Mouse (Mus musculus) hindbrain, embryonic 12.5 days (tissue): ENCODE results near the gene Mcpt4. TPM values are rescaled to one million over a fixed set of nuclear protein-coding genes. Genes with fewer than 3 reads are reported as not detected.
"Not testable (repeated sequence)": the region's sequence is repeated elsewhere in the genome, so short reads cannot be mapped to it uniquely, and the experiment has no call there.

Source experiments
- ATAC-seq: fragments of 200-750 bp; cut with Nextera tagmentation; 2 replicates; pipeline ENCODE4 v1.8.0; 2017; ENCODE audit warnings: moderate TSS enrichment; ENCODE audit not compliant: low FRiP score
- H3K27ac ChIP-seq: fragments of 300-500 bp; sonication (generic); 2 replicates; pipeline ENCODE4 v1.5.1; 2016; ENCODE audit warnings: mild to moderate bottlenecking
- H3K27me3 ChIP-seq: fragments of 300-500 bp; sonication (generic); 2 replicates; pipeline ENCODE4 v1.6.1; 2016; ENCODE audit warnings: mild to moderate bottlenecking
- H3K36me3 ChIP-seq: fragments of 300-500 bp; sonication (generic); 2 replicates; pipeline ENCODE4 v1.6.1; 2016; ENCODE audit warnings: mild to moderate bottlenecking
- H3K4me1 ChIP-seq: fragments of 300-500 bp; sonication (generic); 2 replicates; pipeline ENCODE4 v1.6.1; 2016
- H3K4me2 ChIP-seq: fragments of 300-500 bp; sonication (generic); replicated peaks from 2 replicates; pipeline ENCODE4 v1.6.1; 2016; ENCODE audit warnings: mild to moderate bottlenecking
- H3K4me3 ChIP-seq: fragments of 300-500 bp; sonication (generic); 2 replicates; pipeline ENCODE4 v1.5.1; 2016; ENCODE audit warnings: mild to moderate bottlenecking
- H3K9ac ChIP-seq: fragments of 300-500 bp; sonication (generic); 2 replicates; pipeline ENCODE4 v1.6.1; 2016; ENCODE audit warnings: mild to moderate bottlenecking, moderate library complexity
- H3K9me3 ChIP-seq: fragments of 300-500 bp; sonication (generic); replicated peaks from 2 replicates; pipeline ENCODE4 v1.6.1; 2016; ENCODE audit warnings: mild to moderate bottlenecking
- WGBS: fragments of 180-500 bp; shearing (Covaris S2); methylation state at CpG from one replicate; pipeline ENCODE4 v1.1.7; 2016; 5-methylcytosine and 5-hydroxymethylcytosine counted together
- polyA plus RNA-seq: library from polyadenylated mRNA; unstranded; fragments of >200 nt; fragmentation: Nextera tagmentation; extraction: Ambion mirVana; gene quantifications from 2 replicates; pipeline ENCODE4 v1.2.1, GENCODE M21; 2016

Mcpt4 gene
- not detected in 2 replicates for polyA plus RNA-seq

- H3K9ac ChIP-seq, H3K27ac ChIP-seq, H3K4me1 ChIP-seq, H3K9me3 ChIP-seq, H3K4me3 ChIP-seq, ATAC-seq, H3K27me3 ChIP-seq, H3K4me2 ChIP-seq, H3K36me3 ChIP-seq: not testable (repeated sequence)
- WGBS: 89% methylated on average over 3 of the region's 3 CpGs
Observed at GRCm38 (mm10) chr14:56062213-56062612, at the start of gene Mcpt4. TSS of gene Mcpt4 (minus strand) at chr14:56062313.

- H3K27me3 ChIP-seq: peaks cover 3% of the 10 kb centered on the region; the same call in 1 of the 2 replicates
- H3K9me3 ChIP-seq: no peaks in the 10 kb centered on the region
- H3K4me1 ChIP-seq: no peaks in the 10 kb centered on the region
- no peak overlapping the region for H3K27ac ChIP-seq
- no peak overlapping the region for H3K4me3 ChIP-seq
- H3K36me3 ChIP-seq: no peaks in the 10 kb centered on the region
- ATAC-seq: no peak
- no peak overlapping the region for H3K9ac ChIP-seq
- H3K4me2 ChIP-seq: no peak overlapping the region
- 82% methylated on average over 13 of the region's 13 CpGs for WGBS
Observed at GRCm38 (mm10) chr14:56105447-56106180, 43.5 kb upstream of the Mcpt4 start.

- H3K27me3 ChIP-seq: peaks cover 3% of the 10 kb centered on the region; the same call in 1 of the 2 replicates
- H3K4me3 ChIP-seq: no peak overlapping the region
- no peak overlapping the region for H3K4me2 ChIP-seq
- ATAC-seq: no peak
- H3K9me3 ChIP-seq: no peaks in the 10 kb centered on the region
- no peak overlapping the region for H3K27ac ChIP-seq
- H3K36me3 ChIP-seq: no peaks in the 10 kb centered on the region
- 92% methylated on average over 5 of the region's 5 CpGs for WGBS
- H3K9ac ChIP-seq: no peak overlapping the region
- no peaks in the 10 kb centered on the region for H3K4me1 ChIP-seq
Observed at GRCm38 (mm10) chr14:56105016-56105415, 42.9 kb upstream of the Mcpt4 start.

- Histone ChIP-seq H3K9ac (no peak overlapping the region), H3K9me3 (no peaks in the 10 kb centered on the region), H3K27ac (no peak overlapping the region), H3K27me3 (peaks cover 3% of the 10 kb centered on the region; the same call in 1 of the 2 replicates), H3K4me3 (no peak overlapping the region), H3K4me1 (no peaks in the 10 kb centered on the region), H3K36me3 (no peaks in the 10 kb centered on the region), H3K4me2 (no peak overlapping the region)
- ATAC-seq: no peak
- 65% methylated on average over 3 of the region's 3 CpGs for whole genome bisulfite sequencing
Observed at GRCm38 (mm10) chr14:56103452-56103851, 41.3 kb upstream of the Mcpt4 start.

GRCm38 (mm10) chr14:56102386-56102785 lies 40.3 kb upstream of the Mcpt4 start, which contains the start of gene Ctsg:
TSS of gene Ctsg (minus strand) at chr14:56102574.
- Histone ChIP-seq H3K4me2 (no peak within 1 kb of the TSS), H3K27me3 (peaks cover 3% of the 10 kb centered on the region; the same call in 1 of the 2 replicates), H3K4me3 (no peak within 1 kb of the TSS), H3K9me3 (no peaks in the 10 kb centered on the region), H3K36me3 (no peaks in the 10 kb centered on the region), H3K4me1 (no peaks in the 10 kb centered on the region), H3K27ac (no peak within 1 kb of the TSS), H3K9ac (no peak within 1 kb of the TSS)
- no peak for ATAC-seq
- WGBS: 85% methylated on average over 10 of the region's 10 CpGs

GRCm38 (mm10) chr14:56098940-56099339 lies 36.8 kb upstream of the Mcpt4 start:
- Histone ChIP-seq H3K27me3 (peaks cover 3% of the 10 kb centered on the region; the same call in 1 of the 2 replicates), H3K4me2 (no peak overlapping the region), H3K9me3 (no peaks in the 10 kb centered on the region), H3K4me1 (no peaks in the 10 kb centered on the region), H3K9ac (no peak overlapping the region), H3K36me3 (no peaks in the 10 kb centered on the region), H3K4me3 (no peak overlapping the region), H3K27ac (no peak overlapping the region)
- ATAC-seq: no peak
- 77% methylated on average over 4 of the region's 4 CpGs for WGBS

- no peaks in the 10 kb centered on the region for H3K36me3 ChIP-seq
- H3K4me2 ChIP-seq: no peak overlapping the region
- H3K4me1 ChIP-seq: no peaks in the 10 kb centered on the region
- H3K9ac ChIP-seq: no peak overlapping the region
- ATAC-seq: no peak
- H3K4me3 ChIP-seq: no peak overlapping the region
- WGBS: 94% methylated on average over 1 of the region's 1 CpGs
- no peaks in the 10 kb centered on the region for H3K9me3 ChIP-seq
- H3K27me3 ChIP-seq: peaks cover 3% of the 10 kb centered on the region; the same call in 1 of the 2 replicates
- H3K27ac ChIP-seq: no peak overlapping the region
Observed at GRCm38 (mm10) chr14:56097597-56097996, 35.5 kb upstream of the Mcpt4 start.

- Histone ChIP-seq H3K4me1 (no peaks in the 10 kb centered on the region), H3K4me2 (no peak overlapping the region), H3K36me3 (no peaks in the 10 kb centered on the region), H3K4me3 (no peak overlapping the region), H3K9me3 (no peaks in the 10 kb centered on the region), H3K27ac (no peak overlapping the region), H3K27me3 (no peaks in the 10 kb centered on the region), H3K9ac (no peak overlapping the region)
- ATAC-seq: no peak
- 78% methylated on average over 2 of the region's 2 CpGs for whole genome bisulfite sequencing
Observed at GRCm38 (mm10) chr14:56093353-56093752, 31.2 kb upstream of the Mcpt4 start.

GRCm38 (mm10) chr14:56086711-56087110 lies 24.6 kb upstream of the Mcpt4 start:
- H3K4me1 ChIP-seq: no peaks in the 10 kb centered on the region
- no peak for ATAC-seq
- H3K4me2 ChIP-seq: no peak overlapping the region
- 82% methylated on average over 3 of the region's 3 CpGs for WGBS
- no peak overlapping the region for H3K9ac ChIP-seq
- H3K9me3 ChIP-seq: no peaks in the 10 kb centered on the region
- no peaks in the 10 kb centered on the region for H3K27me3 ChIP-seq
- H3K27ac ChIP-seq: no peak overlapping the region
- no peak overlapping the region for H3K4me3 ChIP-seq
- no peaks in the 10 kb centered on the region for H3K36me3 ChIP-seq

- WGBS: 87% methylated on average over 2 of the region's 2 CpGs
- Histone ChIP-seq H3K36me3 (no peaks in the 10 kb centered on the region), H3K4me1 (no peaks in the 10 kb centered on the region), H3K27me3 (no peaks in the 10 kb centered on the region), H3K4me2 (no peak within 1 kb of the TSS), H3K27ac (no peak within 1 kb of the TSS), H3K9me3 (no peaks in the 10 kb centered on the region), H3K9ac (no peak within 1 kb of the TSS), H3K4me3 (no peak within 1 kb of the TSS)
- ATAC-seq: no peak
Observed at GRCm38 (mm10) chr14:56085167-56085566, 23.1 kb upstream of the Mcpt4 start, which contains the start of gene Mcpt8. TSS of gene Mcpt8 (minus strand) at chr14:56085273.

GRCm38 (mm10) chr14:56082016-56082415 lies 19.9 kb upstream of the Mcpt4 start:
- WGBS: 81% methylated on average over 4 of the region's 4 CpGs
- H3K27me3 ChIP-seq: no peaks in the 10 kb centered on the region
- H3K4me1 ChIP-seq: no peaks in the 10 kb centered on the region
- H3K27ac ChIP-seq: no peak overlapping the region
- H3K9me3 ChIP-seq: no peaks in the 10 kb centered on the region
- no peak for ATAC-seq
- no peaks in the 10 kb centered on the region for H3K36me3 ChIP-seq
- H3K4me2 ChIP-seq: no peak overlapping the region
- no peak overlapping the region for H3K4me3 ChIP-seq
- no peak overlapping the region for H3K9ac ChIP-seq

- H3K9ac ChIP-seq: no peak overlapping the region
- H3K27me3 ChIP-seq: no peaks in the 10 kb centered on the region
- no peaks in the 10 kb centered on the region for H3K9me3 ChIP-seq
- no peaks in the 10 kb centered on the region for H3K36me3 ChIP-seq
- no peak overlapping the region for H3K27ac ChIP-seq
- WGBS: 86% methylated on average over 4 of the region's 4 CpGs
- no peak overlapping the region for H3K4me2 ChIP-seq
- H3K4me3 ChIP-seq: no peak overlapping the region
- no peaks in the 10 kb centered on the region for H3K4me1 ChIP-seq
- ATAC-seq: no peak
Observed at GRCm38 (mm10) chr14:56057722-56058121, 4.4 kb downstream of the Mcpt4 start.

GRCm38 (mm10) chr14:56055408-56055807 lies 6.7 kb downstream of the Mcpt4 start:
- WGBS: 79% methylated on average over 3 of the region's 3 CpGs

More at GRCm38 (mm10) chr14:56055408-56055807, 6.7 kb downstream of the Mcpt4 start:
- no peak overlapping the region for H3K27ac ChIP-seq
- no peaks in the 10 kb centered on the region for H3K9me3 ChIP-seq
- no peak for ATAC-seq
- H3K27me3 ChIP-seq: no peaks in the 10 kb centered on the region
- H3K4me2 ChIP-seq: no peak overlapping the region
- H3K4me3 ChIP-seq: no peak overlapping the region
- no peaks in the 10 kb centered on the region for H3K36me3 ChIP-seq
- no peak overlapping the region for H3K9ac ChIP-seq
- no peaks in the 10 kb centered on the region for H3K4me1 ChIP-seq
